Mouse (Mus musculus) forebrain, embryonic 16.5 days (tissue): ENCODE measurements at regions not wholly inside any gene's neighbourhood (a gene's known extent, or its start where the extent isn't known, plus 50 kb on each side); places are given as distances from the start of the nearest gene placed in this dataset.

Source experiments
- ATAC-seq: fragments of 200-750 bp; cut with Nextera tagmentation; 2 replicates; pipeline ENCODE4 v1.8.0; 2017; ENCODE audit warnings: mild to moderate bottlenecking, moderate library complexity
- H3K27ac ChIP-seq: fragments of 300-500 bp; sonication (generic); 2 replicates; pipeline ENCODE4 v1.5.1; 2014; ENCODE audit warnings: low read length, control low read depth
- H3K27me3 ChIP-seq: fragments of 300-500 bp; sonication (generic); replicated peaks from 2 replicates; pipeline ENCODE4 v1.6.1; 2014; ENCODE audit warnings: low read length; ENCODE audit not compliant: control insufficient read depth, insufficient read depth
- H3K36me3 ChIP-seq: fragments of 300-500 bp; sonication (generic); 2 replicates; pipeline ENCODE4 v1.6.1; 2014; ENCODE audit not compliant: control insufficient read depth, insufficient read depth
- H3K4me1 ChIP-seq: fragments of 300-500 bp; sonication (generic); replicated peaks from 2 replicates; pipeline ENCODE4 v1.6.1; 2014; ENCODE audit warnings: low read length; ENCODE audit not compliant: control insufficient read depth, insufficient read depth
- H3K4me2 ChIP-seq: fragments of 300-500 bp; sonication (generic); 2 replicates; pipeline ENCODE4 v1.6.1; 2014; ENCODE audit warnings: mild to moderate bottlenecking, low read length, control low read depth
- H3K4me3 ChIP-seq: fragments of 300-500 bp; sonication (generic); replicated peaks from 2 replicates; pipeline ENCODE4 v1.5.1; 2014; ENCODE audit warnings: mild to moderate bottlenecking, low read length, control low read depth
- H3K9ac ChIP-seq: fragments of 300-500 bp; sonication (generic); replicated peaks from 2 replicates; pipeline ENCODE4 v1.6.1; 2014; ENCODE audit warnings: low read depth, low read length, control low read depth
- H3K9me3 ChIP-seq: fragments of 300-500 bp; sonication (generic); 2 replicates; pipeline ENCODE4 v1.6.1; 2016; ENCODE audit warnings: low read length; ENCODE audit not compliant: control insufficient read depth
- WGBS: fragments of 180-500 bp; shearing (Covaris S2); extraction: QIAGEN DNeasy Blood & Tissue Kit; methylation state at CpG from one replicate; pipeline ENCODE4 v1.1.7; 2014; 5-methylcytosine and 5-hydroxymethylcytosine counted together

GRCm38 (mm10) chr6:147318106-147318505, 54.1 kb upstream of the Pthlh start:
- no peaks in the 10 kb centered on the region for H3K4me1 ChIP-seq
- no peak for ATAC-seq
- H3K9ac ChIP-seq = no peak overlapping the region
- no peak overlapping the region for H3K27ac ChIP-seq
- H3K4me3 ChIP-seq = no peak overlapping the region
- H3K4me2 ChIP-seq = no peak overlapping the region
- H3K36me3 ChIP-seq = no peaks in the 10 kb centered on the region
- no peaks in the 10 kb centered on the region for H3K9me3 ChIP-seq
- 91% methylated on average over 2 of the region's 2 CpGs for WGBS
- H3K27me3 ChIP-seq = no peaks in the 10 kb centered on the region

- no peak overlapping the region for H3K27ac ChIP-seq
- H3K4me3 ChIP-seq = no peak overlapping the region
- H3K9ac ChIP-seq = no peak overlapping the region
- H3K4me2 ChIP-seq = no peak overlapping the region
- no peak for ATAC-seq
- no peaks in the 10 kb centered on the region for H3K36me3 ChIP-seq
- H3K4me1 ChIP-seq = no peaks in the 10 kb centered on the region
- H3K27me3 ChIP-seq = no peaks in the 10 kb centered on the region
- H3K9me3 ChIP-seq = no peaks in the 10 kb centered on the region
- WGBS = 86% methylated on average over 11 of the region's 11 CpGs
These were observed 52.9 kb upstream of the Pthlh start for GRCm38 (mm10) chr6:147316702-147317468.

- Histone ChIP-seq H3K9ac (no peak overlapping the region), H3K4me3 (no peak overlapping the region), H3K27ac (no peak overlapping the region), H3K4me2 (no peak overlapping the region), H3K9me3 (no peaks in the 10 kb centered on the region), H3K4me1 (no peaks in the 10 kb centered on the region), H3K27me3 (no peaks in the 10 kb centered on the region), H3K36me3 (no peaks in the 10 kb centered on the region)
- WGBS = 88% methylated on average over 3 of the region's 3 CpGs
- no peak for ATAC-seq
These were observed 52.2 kb upstream of the Pthlh start for GRCm38 (mm10) chr6:147316140-147316539.

- Histone ChIP-seq H3K9ac (no peak overlapping the region), H3K4me1 (no peaks in the 10 kb centered on the region), H3K36me3 (no peaks in the 10 kb centered on the region), H3K4me3 (no peak overlapping the region), H3K27ac (no peak overlapping the region), H3K27me3 (no peaks in the 10 kb centered on the region), H3K4me2 (no peak overlapping the region), H3K9me3 (no peaks in the 10 kb centered on the region)
- no peak for ATAC-seq
- 88% methylated on average over 5 of the region's 5 CpGs for WGBS
These were observed 51.2 kb upstream of the Pthlh start for GRCm38 (mm10) chr6:147315207-147315606.
